Mouse (Mus musculus): ENCODE data around the gene RPS10-NUDT3. TPM values are rescaled to one million over a fixed set of nuclear protein-coding genes. Genes with fewer than 3 reads are reported as not detected.

The RPS10-NUDT3 gene
- polyA plus RNA-seq, 1 experiment from 2014 or later = not detected

DNA sequence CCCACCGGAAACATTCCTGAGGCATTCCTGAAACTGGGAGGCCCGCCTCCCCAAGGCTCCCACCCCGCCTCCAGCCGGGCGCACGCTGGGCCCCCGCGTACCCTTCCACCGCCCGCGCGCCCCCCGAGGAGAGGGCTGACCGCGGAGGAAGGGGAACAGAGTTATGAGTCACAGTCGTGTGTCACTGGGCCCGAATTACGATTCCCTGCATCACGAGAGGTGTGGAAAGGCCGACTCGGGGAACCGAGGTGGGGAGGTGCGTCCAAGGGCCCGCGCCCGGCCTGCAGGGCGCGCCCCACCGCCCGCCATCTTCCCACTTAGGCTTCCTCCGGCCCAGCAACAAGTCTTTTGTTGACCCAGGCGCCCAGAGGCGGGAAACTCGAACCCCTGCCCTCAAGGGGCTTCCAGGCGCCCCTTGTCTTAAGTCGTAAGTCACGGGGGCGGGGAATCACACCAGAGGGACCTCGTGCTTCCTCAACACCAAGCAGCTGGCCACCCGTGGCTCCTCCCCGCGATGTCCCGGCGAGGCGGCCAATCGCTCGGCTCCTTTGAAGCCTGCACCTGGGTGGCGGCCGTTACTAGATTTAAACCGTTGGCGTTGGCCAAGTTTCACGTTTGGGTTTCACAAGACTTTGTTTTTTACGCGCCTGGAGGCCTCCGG is 79.4 kb downstream of the RPS10-NUDT3 start:
- Histone ChIP-seq H3K27me3 (ENCODE audit: control insufficient read depth, insufficient read depth, low read length) (no peaks in the 10 kb centered on the region), H3K4me1 (ENCODE audit: control insufficient read depth, insufficient read depth, low read length) (peaks cover 25% of the 10 kb centered on the region), H3K4me2 (replicated peaks; ENCODE audit: low read depth, low read length) (peak overlapping the region; percentile 84), H3K9me3 (ENCODE audit: control insufficient read depth, low read length) (no peaks in the 10 kb centered on the region), H3K4me3 (ENCODE audit: low read length) (peak overlapping the region; percentile 80), H3K27ac (ENCODE audit: low read depth, low read length) (peak overlapping the region; percentile 97), H3K9ac (ENCODE audit: low read depth, low read length) (peak overlapping the region; percentile 92), H3K36me3 (ENCODE audit: control insufficient read depth, insufficient read depth, low read length) (0 out of 2 replicates have a peak, but pooled peaks cover 6% of the 10 kb centered on the region)
- WGBS = 1% methylated on average over 52 of the region's 55 CpGs
- peak; percentile 55 for ATAC-seq (ENCODE audit: low FRiP score, low TSS enrichment)

DNA sequence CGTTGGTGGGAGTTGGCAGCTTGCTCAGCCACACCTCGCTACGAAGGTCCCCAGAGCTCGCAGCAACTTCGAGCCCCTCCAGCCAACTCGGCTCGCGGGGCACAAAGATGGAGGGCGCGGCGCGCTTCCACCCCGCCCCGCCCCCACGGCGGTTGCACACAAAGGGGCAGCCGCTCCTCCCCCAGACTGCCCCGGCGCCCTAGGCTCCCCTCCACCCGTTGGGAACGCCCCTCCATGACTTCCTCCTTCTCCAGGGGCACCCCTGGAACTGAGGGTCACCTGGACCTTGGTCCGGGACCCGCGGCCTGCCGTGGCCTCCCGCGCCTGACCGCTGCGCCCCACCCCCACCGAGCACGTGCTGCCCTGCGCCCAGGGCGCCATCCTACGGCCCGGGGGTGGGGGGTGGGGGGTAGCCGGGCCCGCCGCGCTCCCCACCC is 79.9 kb downstream of the RPS10-NUDT3 start:
- H3K4me2 ChIP-seq (replicated peaks; ENCODE audit: low read depth, low read length) = peak overlapping the region; percentile 84
- no peaks in the 10 kb centered on the region for H3K9me3 ChIP-seq (ENCODE audit: control insufficient read depth, low read length)
- peak overlapping the region; percentile 97 for H3K27ac ChIP-seq (ENCODE audit: low read depth, low read length)
- 2% methylated on average over 36 of the region's 39 CpGs for WGBS
- H3K9ac ChIP-seq (ENCODE audit: low read depth, low read length) = peak overlapping the region; percentile 92
- peak overlapping the region; percentile 80 for H3K4me3 ChIP-seq (ENCODE audit: low read length)
- 0 out of 2 replicates have a peak, but pooled peaks cover 2% of the 10 kb centered on the region for H3K36me3 ChIP-seq (ENCODE audit: control insufficient read depth, insufficient read depth, low read length)
- H3K4me1 ChIP-seq (ENCODE audit: control insufficient read depth, insufficient read depth, low read length) = peaks cover 25% of the 10 kb centered on the region
- ATAC-seq (ENCODE audit: low FRiP score, low TSS enrichment) = peak; percentile 29
- no peaks in the 10 kb centered on the region for H3K27me3 ChIP-seq (ENCODE audit: control insufficient read depth, insufficient read depth, low read length)

DNA sequence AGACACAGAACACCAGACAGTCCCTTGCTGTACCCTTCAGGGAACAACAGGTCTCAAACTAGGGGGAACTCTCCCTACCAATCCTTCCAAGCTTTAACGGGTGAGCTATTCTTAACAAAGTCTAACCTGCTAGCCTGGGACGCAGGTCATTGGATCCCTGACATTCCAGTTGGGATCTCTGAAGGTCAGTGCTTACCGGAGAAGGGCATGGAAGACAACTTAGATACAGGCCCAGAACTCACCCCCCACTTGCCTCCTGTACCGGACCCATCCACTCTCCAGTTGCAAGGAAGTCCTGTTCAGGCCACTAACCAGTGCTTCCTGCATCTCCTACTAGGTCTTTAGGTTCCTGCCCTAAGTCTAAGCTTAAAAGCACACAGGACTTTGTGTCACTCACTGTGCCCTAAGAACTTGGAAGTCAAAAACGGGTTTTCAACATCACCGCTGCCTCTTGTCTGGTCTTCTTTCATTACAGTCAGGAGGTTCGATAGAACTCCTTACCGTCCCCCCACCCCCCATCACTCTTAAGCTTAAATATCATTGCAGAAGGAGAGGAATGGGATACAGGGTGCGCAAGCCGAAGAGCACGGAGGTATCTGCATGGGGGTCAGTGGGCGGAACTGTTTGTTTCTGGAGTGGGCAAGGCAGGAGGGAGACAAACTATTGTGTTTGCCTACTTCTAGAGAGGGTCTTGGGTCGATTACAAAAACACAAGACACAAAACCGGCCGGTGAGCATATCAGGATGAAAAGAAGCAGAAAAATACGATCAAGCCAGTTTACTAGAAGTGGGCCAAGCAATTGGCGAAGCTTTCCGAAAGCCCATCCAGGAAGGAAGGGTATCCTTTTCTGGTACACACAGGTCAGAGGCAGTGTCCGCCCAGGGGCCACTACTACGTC is 80.7 kb downstream of the RPS10-NUDT3 start:
- WGBS = 44% methylated on average over 20 of the region's 20 CpGs
- peak overlapping the region; percentile 80 for H3K4me3 ChIP-seq (ENCODE audit: low read length)
- peaks cover 30% of the 10 kb centered on the region for H3K4me1 ChIP-seq (ENCODE audit: control insufficient read depth, insufficient read depth, low read length)
- no peaks in the 10 kb centered on the region for H3K36me3 ChIP-seq (ENCODE audit: control insufficient read depth, insufficient read depth, low read length)
- no peak for ATAC-seq (ENCODE audit: low FRiP score, low TSS enrichment)
- H3K27me3 ChIP-seq (ENCODE audit: control insufficient read depth, insufficient read depth, low read length) = no peaks in the 10 kb centered on the region
- peak overlapping the region; percentile 97 for H3K27ac ChIP-seq (ENCODE audit: low read depth, low read length)
- peak overlapping the region; percentile 84 for H3K4me2 ChIP-seq (replicated peaks; ENCODE audit: low read depth, low read length)
- peak overlapping the region; percentile 92 for H3K9ac ChIP-seq (ENCODE audit: low read depth, low read length)
- no peaks in the 10 kb centered on the region for H3K9me3 ChIP-seq (ENCODE audit: control insufficient read depth, low read length)

DNA sequence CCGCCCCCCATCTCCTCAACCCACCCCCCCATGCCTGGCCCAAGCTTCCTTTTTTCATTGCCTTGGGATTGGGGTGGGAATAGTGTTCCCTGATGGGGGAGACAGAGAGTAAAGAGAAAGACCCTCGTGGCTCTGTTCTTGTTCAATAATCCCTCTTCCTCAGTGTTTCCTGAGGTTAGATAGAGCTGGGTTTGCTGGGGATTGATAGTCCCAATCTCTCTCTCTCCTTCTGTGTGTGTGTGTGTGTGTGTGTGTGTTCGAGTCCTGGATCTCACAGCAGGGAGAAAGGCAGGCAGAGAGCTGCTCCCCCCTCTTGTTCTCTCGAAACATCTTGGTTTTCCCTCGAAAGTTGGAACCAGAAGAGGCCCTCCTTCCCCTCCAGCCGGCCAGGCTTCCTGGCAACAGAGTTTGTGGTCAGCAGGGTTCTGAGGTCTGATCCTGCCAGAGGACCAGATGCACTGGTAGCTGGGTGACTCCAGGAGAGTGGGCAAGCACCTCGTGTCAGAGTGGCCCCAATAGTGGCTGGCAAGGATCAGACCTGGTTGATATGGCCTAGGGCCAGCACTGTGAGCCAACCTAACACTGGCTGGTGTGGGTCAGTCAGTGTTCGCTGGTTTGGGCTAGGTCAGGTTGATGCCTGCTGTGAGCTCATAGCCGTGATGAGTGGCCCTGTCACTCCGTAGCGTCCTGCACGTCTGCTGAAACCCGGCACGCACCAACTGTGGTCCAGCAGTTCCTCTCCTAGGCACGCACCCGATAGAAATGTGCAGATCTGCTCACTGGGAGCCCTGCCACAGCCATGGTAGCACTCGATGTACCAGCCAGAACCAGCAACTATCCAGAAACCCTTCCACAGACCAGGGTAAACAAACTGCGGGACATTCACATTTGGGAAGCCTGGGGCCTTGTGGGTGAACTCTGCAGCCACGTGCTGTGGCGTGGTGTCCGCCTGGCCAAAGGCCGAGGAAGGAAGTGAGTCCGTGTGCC is 82.5 kb downstream of the RPS10-NUDT3 start:
- no peak overlapping the region for H3K27ac ChIP-seq (ENCODE audit: low read depth, low read length)
- no peaks in the 10 kb centered on the region for H3K27me3 ChIP-seq (ENCODE audit: control insufficient read depth, insufficient read depth, low read length)
- ATAC-seq (ENCODE audit: low FRiP score, low TSS enrichment) = no peak
- 81% methylated on average over 23 of the region's 23 CpGs for WGBS
- no peaks in the 10 kb centered on the region for H3K36me3 ChIP-seq (ENCODE audit: control insufficient read depth, insufficient read depth, low read length)
- no peak overlapping the region for H3K4me3 ChIP-seq (ENCODE audit: low read length)
- H3K9ac ChIP-seq (ENCODE audit: low read depth, low read length) = no peak overlapping the region
- no peak overlapping the region for H3K4me2 ChIP-seq (replicated peaks; ENCODE audit: low read depth, low read length)
- peaks cover 21% of the 10 kb centered on the region for H3K4me1 ChIP-seq (ENCODE audit: control insufficient read depth, insufficient read depth, low read length)
- no peaks in the 10 kb centered on the region for H3K9me3 ChIP-seq (ENCODE audit: control insufficient read depth, low read length)

DNA sequence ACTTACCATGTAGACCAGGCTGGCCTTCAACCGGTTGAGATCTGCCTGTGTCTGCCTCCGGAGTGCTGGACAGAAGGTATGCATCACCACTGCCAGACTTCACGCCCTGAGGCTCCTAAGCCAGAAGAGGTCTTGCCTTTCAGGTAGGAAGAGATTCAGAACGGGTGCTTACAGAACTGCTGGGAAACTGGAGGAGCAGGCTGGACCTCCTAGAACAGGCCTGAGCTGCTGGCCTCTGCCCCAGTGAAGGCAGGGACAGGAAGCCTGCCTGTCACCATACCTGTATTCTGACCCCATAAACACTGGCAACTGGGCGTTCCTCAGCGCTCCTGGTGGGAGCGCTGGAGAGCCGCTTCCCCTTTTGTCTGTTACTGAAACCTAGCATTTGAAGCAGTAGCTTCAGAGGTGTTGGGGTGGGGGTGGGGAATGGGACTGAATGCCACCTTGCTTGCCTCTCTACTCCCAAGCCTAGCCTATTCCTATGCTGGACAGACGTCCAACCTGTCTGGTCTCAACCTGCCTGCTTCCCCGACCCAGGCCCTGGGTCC is 83.6 kb downstream of the RPS10-NUDT3 start:
- Histone ChIP-seq H3K4me2 (replicated peaks; ENCODE audit: low read depth, low read length) (no peak overlapping the region), H3K36me3 (ENCODE audit: control insufficient read depth, insufficient read depth, low read length) (no peaks in the 10 kb centered on the region), H3K27ac (ENCODE audit: low read depth, low read length) (no peak overlapping the region), H3K9me3 (ENCODE audit: control insufficient read depth, low read length) (no peaks in the 10 kb centered on the region), H3K4me3 (ENCODE audit: low read length) (no peak overlapping the region), H3K27me3 (ENCODE audit: control insufficient read depth, insufficient read depth, low read length) (no peaks in the 10 kb centered on the region), H3K4me1 (ENCODE audit: control insufficient read depth, insufficient read depth, low read length) (peaks cover 21% of the 10 kb centered on the region), H3K9ac (ENCODE audit: low read depth, low read length) (no peak overlapping the region)
- WGBS = 62% methylated on average over 10 of the region's 10 CpGs
- no peak for ATAC-seq (ENCODE audit: low FRiP score, low TSS enrichment)

DNA sequence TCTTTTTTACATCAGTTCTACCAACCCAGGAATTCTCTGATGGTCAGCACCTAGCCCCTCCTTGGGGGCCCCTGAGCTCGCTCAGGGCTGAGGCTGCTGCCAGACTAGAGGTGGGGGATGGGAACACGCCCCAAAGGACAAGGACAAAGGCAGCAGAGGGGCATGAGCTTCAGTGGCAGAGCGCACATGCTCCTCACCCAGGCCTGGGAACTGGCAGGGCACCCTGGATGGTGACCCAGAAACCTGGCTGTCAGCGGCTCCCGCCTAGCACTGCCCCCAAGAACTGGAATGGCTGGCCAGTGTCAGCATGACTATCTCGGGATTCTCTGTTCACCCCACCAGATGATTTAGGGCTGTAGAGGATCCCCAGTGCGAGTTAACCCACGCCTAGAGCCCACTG is 85.8 kb downstream of the RPS10-NUDT3 start:
- Histone ChIP-seq H3K9ac (ENCODE audit: low read depth, low read length) (peak overlapping the region; percentile 0; the same call in 1 of the 2 replicates), H3K4me2 (replicated peaks; ENCODE audit: low read depth, low read length) (no peak overlapping the region), H3K4me3 (ENCODE audit: low read length) (no peak overlapping the region), H3K27me3 (ENCODE audit: control insufficient read depth, insufficient read depth, low read length) (no peaks in the 10 kb centered on the region), H3K27ac (ENCODE audit: low read depth, low read length) (no peak overlapping the region), H3K9me3 (ENCODE audit: control insufficient read depth, low read length) (no peaks in the 10 kb centered on the region), H3K4me1 (ENCODE audit: control insufficient read depth, insufficient read depth, low read length) (peaks cover 12% of the 10 kb centered on the region), H3K36me3 (ENCODE audit: control insufficient read depth, insufficient read depth, low read length) (no peaks in the 10 kb centered on the region)
- ATAC-seq (ENCODE audit: low FRiP score, low TSS enrichment) = 0 out of 2 replicates have a peak, but pooled peaks have one; percentile 20
- WGBS = 59% methylated on average over 8 of the region's 8 CpGs

DNA sequence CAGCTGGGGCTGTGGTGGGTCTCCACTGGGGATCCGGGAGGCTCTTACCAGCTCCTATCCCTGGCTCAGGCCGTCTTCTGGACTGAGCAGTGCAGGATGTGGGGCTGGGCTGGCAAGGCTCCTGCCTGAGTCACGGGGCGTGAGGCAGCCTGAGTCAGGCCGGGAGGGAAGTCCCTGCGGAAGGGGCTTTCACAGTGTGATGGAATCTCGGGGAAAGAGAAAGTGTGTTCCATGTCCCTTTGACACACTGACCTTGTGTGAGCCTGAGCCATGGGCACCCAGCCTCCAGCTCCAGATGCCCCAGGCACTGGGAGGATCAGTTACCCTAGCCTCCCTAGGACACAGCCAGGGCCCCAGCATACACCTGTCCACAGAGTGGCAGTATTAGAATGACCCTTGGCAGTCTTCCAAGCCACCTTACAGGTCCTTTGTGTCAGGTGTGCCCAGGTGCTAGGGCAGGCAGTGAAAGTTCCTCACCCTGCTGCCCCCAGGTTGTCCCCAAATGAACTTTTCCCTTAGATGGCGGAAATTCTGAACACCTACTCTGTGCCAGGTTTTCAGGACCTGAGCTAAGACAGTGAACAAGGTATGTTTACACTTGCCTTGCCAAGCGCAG is 87.7 kb downstream of the RPS10-NUDT3 start:
- 66% methylated on average over 9 of the region's 9 CpGs for WGBS
- no peak overlapping the region for H3K9ac ChIP-seq (ENCODE audit: low read depth, low read length)
- no peak overlapping the region for H3K4me3 ChIP-seq (ENCODE audit: low read length)
- H3K36me3 ChIP-seq (ENCODE audit: control insufficient read depth, insufficient read depth, low read length) = no peaks in the 10 kb centered on the region
- H3K27me3 ChIP-seq (ENCODE audit: control insufficient read depth, insufficient read depth, low read length) = no peaks in the 10 kb centered on the region
- H3K27ac ChIP-seq (ENCODE audit: low read depth, low read length) = no peak overlapping the region; the same call in 1 of the 2 replicates
- ATAC-seq (ENCODE audit: low FRiP score, low TSS enrichment) = no peak
- H3K4me2 ChIP-seq (replicated peaks; ENCODE audit: low read depth, low read length) = no peak overlapping the region
- H3K9me3 ChIP-seq (ENCODE audit: control insufficient read depth, low read length) = no peaks in the 10 kb centered on the region
- peaks cover 9% of the 10 kb centered on the region; the same call in 1 of the 2 replicates for H3K4me1 ChIP-seq (ENCODE audit: control insufficient read depth, insufficient read depth, low read length)

DNA sequence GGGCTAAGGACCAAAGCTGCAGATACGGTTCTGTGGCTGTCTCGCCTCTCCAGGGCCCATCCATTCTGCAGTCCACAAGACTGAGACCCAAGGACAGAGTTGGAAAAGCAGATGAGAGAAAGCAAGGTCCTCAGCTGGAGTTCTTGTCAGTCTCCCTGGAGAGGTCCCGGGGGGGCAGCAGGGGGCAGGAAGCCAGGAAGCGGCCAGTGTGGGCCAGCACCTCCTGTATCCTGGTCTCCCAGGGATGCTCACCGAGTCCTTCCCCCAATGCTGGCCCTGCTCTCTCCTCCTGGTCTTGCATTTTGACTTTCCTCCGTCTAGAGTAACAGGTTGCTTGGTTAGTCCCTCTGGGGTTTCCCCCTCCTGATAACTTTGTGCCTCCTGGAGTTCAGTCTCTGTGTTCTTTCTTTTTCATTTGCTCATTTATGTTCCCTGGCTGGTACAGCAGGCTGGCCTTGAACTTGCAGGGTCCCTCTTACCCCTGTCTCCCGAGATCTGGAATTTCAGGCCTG is 88.4 kb downstream of the RPS10-NUDT3 start:
- H3K4me3 ChIP-seq (ENCODE audit: low read length) = no peak overlapping the region
- 68% methylated on average over 7 of the region's 7 CpGs for WGBS
- no peak overlapping the region for H3K27ac ChIP-seq (ENCODE audit: low read depth, low read length)
- H3K9me3 ChIP-seq (ENCODE audit: control insufficient read depth, low read length) = no peaks in the 10 kb centered on the region
- peaks cover 9% of the 10 kb centered on the region; the same call in 1 of the 2 replicates for H3K4me1 ChIP-seq (ENCODE audit: control insufficient read depth, insufficient read depth, low read length)
- H3K9ac ChIP-seq (ENCODE audit: low read depth, low read length) = no peak overlapping the region
- no peak overlapping the region for H3K4me2 ChIP-seq (replicated peaks; ENCODE audit: low read depth, low read length)
- H3K27me3 ChIP-seq (ENCODE audit: control insufficient read depth, insufficient read depth, low read length) = no peaks in the 10 kb centered on the region
- H3K36me3 ChIP-seq (ENCODE audit: control insufficient read depth, insufficient read depth, low read length) = no peaks in the 10 kb centered on the region
- no peak for ATAC-seq (ENCODE audit: low FRiP score, low TSS enrichment)

All from kidney, embryonic 14.5 days (tissue).